Mouse (Mus musculus) left cerebral cortex, adult 2 months (tissue): ENCODE results near the gene Usp30. TPM values are rescaled to one million over a fixed set of nuclear protein-coding genes. Genes with fewer than 3 reads are reported as not detected.

Source experiments
- DNase-seq, 2 experiments: peaks; one replicate each; pipeline ENCODE4 v3.0.0; 2021 to 2022; ENCODE audit warnings: low spot score in 2 of 2, mixed read lengths in 1 of 2; ENCODE audit errors: extremely low spot score in 1 of 2
- H3K27ac ChIP-seq: fragments of 200-600 bp; 2 replicates; pipeline ENCODE4 v1.8.1; 2022
- H3K4me3 ChIP-seq: fragments of 200-600 bp; 2 replicates; pipeline ENCODE4 v1.8.1; 2022
- CTCF ChIP-seq: fragments of 200-600 bp; IDR thresholded peaks from 2 replicates; pipeline ENCODE4 v1.8.1; 2022; ENCODE audit warnings: antibody characterized with exemption, mild to moderate bottlenecking, moderate library complexity
- intact Hi-C: fragments of 180-260 bp; cut with DNase I; formaldehyde crosslinking; loops from one replicate; pipeline ENCODE4 v1.15.1; 2025
- total RNA-seq, 2 experiments: library from RNA; stranded (reverse); gene quantifications; 2 replicates each; pipeline ENCODE4 v1.2.3; 2021

Usp30 gene
- total RNA-seq, 2 experiments from 2014 or later: 39.4 to 42.1 TPM

- Histone ChIP-seq H3K4me3 (no peak overlapping the region), H3K27ac (no peak overlapping the region)
- DNase-seq: no peak
- intact Hi-C loops: no loop called here
- no peak for TF ChIP-seq CTCF
These were observed 107.7 kb downstream of the Usp30 start for GRCm38 (mm10) chr5:114172936-114173335.

GRCm38 (mm10) chr5:114173458-114173857 lies 108.2 kb downstream of the Usp30 start:
- Histone ChIP-seq H3K27ac (no peak overlapping the region), H3K4me3 (no peak overlapping the region)
- no peak for DNase-seq
- peak; percentile 38 for TF ChIP-seq CTCF
- intact Hi-C loops: no loop called here

- intact Hi-C loops: no loop called here
- no peak for TF ChIP-seq CTCF
- no peak overlapping the region for H3K4me3 ChIP-seq
- H3K27ac ChIP-seq: no peak overlapping the region
- DNase-seq: no peak
These were observed 108.8 kb downstream of the Usp30 start for GRCm38 (mm10) chr5:114173877-114174581.

Other genes with a start within 250 kb of the Usp30 start
- 10 to 100 TPM; 25.7 to 28.3 TPM for gene Selplg, start 232.8 kb upstream of the Usp30 start, total RNA-seq
- 10 to 100 TPM; 77.9 to 84.3 TPM for gene Coro1c, start 156.7 kb upstream of the Usp30 start, total RNA-seq
- gene Ssh1, start 71.6 kb upstream of the Usp30 start, total RNA-seq: 10 to 100 TPM; 28.2 to 28.6 TPM
- gene Dao, start 61.8 kb upstream of the Usp30 start, total RNA-seq: not detected
- gene Svop, start 26.1 kb downstream of the Usp30 start, total RNA-seq: 100 to 1,000 TPM; 172 to 190 TPM
- gene Alkbh2, start 62.8 kb downstream of the Usp30 start, total RNA-seq: 1 to 10 TPM; 5.9 to 7.2 TPM
- gene Ung, start 64.9 kb downstream of the Usp30 start, total RNA-seq: 1 to 10 TPM; 2.6 to 3.1 TPM
- 1 to 10 TPM; 4.4 to 5.3 TPM for gene Acacb, start 81.1 kb downstream of the Usp30 start, total RNA-seq
- gene Foxn4, start 208.3 kb downstream of the Usp30 start, total RNA-seq: not detected
- gene Myo1h, start 223.7 kb downstream of the Usp30 start, total RNA-seq: 1 to 10 TPM; 1.6 to 2.6 TPM